ENCODE assay signal across 17 mouse cellular contexts in genomic region chr12:5322444-5323087, GRCm38 (mm10).
"Had no signal": no experiment of that assay in that cellular context is flagged by ENCODE, and none has a peak within 500 bp of the region (broad histone marks: within the 10 kb centered on the region; RNA-seq: fewer than 3 reads in every experiment).

No protein-coding gene starts in this region.

- DNase-seq: lung, adult 18-20 months; lung, embryonic 14.5 days; lung, postnatal 10 days; lung, postnatal 4 days; midbrain, embryonic 14.5 days; retina, postnatal 1 day; right cerebral cortex, adult 18-20 months; right cerebral cortex, postnatal 25 days; right cerebral cortex, postnatal 4 days; spleen, adult 18-20 months; thymus, adult 2 months; thymus, postnatal 25 days; thymus, postnatal 4 days had no signal

- H3K9me3 ChIP-seq: midbrain, embryonic 12.5 days; neural tube, embryonic 13.5 days; neural tube, embryonic 15.5 days had no signal

- H3K4me3 ChIP-seq: midbrain, embryonic 12.5 days; neural tube, embryonic 13.5 days; neural tube, embryonic 15.5 days had no signal

- H3K36me3 ChIP-seq: midbrain, embryonic 12.5 days; neural tube, embryonic 13.5 days; neural tube, embryonic 15.5 days had no signal

- H3K27me3 ChIP-seq: midbrain, embryonic 12.5 days; neural tube, embryonic 13.5 days; neural tube, embryonic 15.5 days had no signal

- H3K4me2 ChIP-seq: lung, embryonic 14.5 days; midbrain, embryonic 12.5 days; neural tube, embryonic 13.5 days; neural tube, embryonic 15.5 days had no signal

- H3K9ac ChIP-seq: liver, embryonic 14.5 days; lung, embryonic 14.5 days; midbrain, embryonic 12.5 days; neural tube, embryonic 13.5 days; neural tube, embryonic 15.5 days had no signal

- H3K27ac ChIP-seq: liver, embryonic 14.5 days; midbrain, embryonic 12.5 days; neural tube, embryonic 13.5 days; neural tube, embryonic 15.5 days had no signal
